Comparison of ENCODE assay signal across 8 mouse cellular contexts in genomic region chr10:76902588-76902987, GRCm38 (mm10). TPM values are rescaled to one million over a fixed set of nuclear protein-coding genes. Genes with fewer than 3 reads are reported as not detected.
DNase-seq lines count a peak whose midpoint lies in the region; ATAC-seq and TF ChIP-seq lines count a peak whose summit lies in the region.

No protein-coding gene starts in this region.

- WGBS in forebrain, embryonic 13.5 days, result 19% methylated on average over 6 of the region's 6 CpGs
- 11% methylated on average over 6 of the region's 6 CpGs for WGBS in hindbrain, embryonic 16.5 days
- 45% methylated on average over 6 of the region's 6 CpGs for WGBS in liver, embryonic 11.5 days

- H3K36me3 ChIP-seq in MEL (ENCODE audit: control insufficient read depth in 1 of 2, insufficient read depth in 2 of 2, low read length in 2 of 2), result peaks cover 0 to 28% of the 10 kb centered on the region in 2 experiments; a peak in 2 of 4 replicates
- no peaks in the 10 kb centered on the region for H3K36me3 ChIP-seq in forebrain, embryonic 13.5 days (ENCODE audit: poor library complexity, severe bottlenecking)
- no peaks in the 10 kb centered on the region for H3K36me3 ChIP-seq in hindbrain, embryonic 16.5 days (ENCODE audit: control insufficient read depth, insufficient read depth, low read length)
- no peaks in the 10 kb centered on the region for H3K36me3 ChIP-seq in liver, embryonic 11.5 days (ENCODE audit: control insufficient read depth, insufficient read depth, low read length)

- H3K27me3 ChIP-seq in MEL (ENCODE audit: control insufficient read depth in 1 of 2, insufficient read depth in 2 of 2, low read length in 2 of 2), result no peaks in the 10 kb centered on the region
- H3K27me3 ChIP-seq in forebrain, embryonic 13.5 days, result no peaks in the 10 kb centered on the region
- no peaks in the 10 kb centered on the region for H3K27me3 ChIP-seq in hindbrain, embryonic 16.5 days (replicated peaks; ENCODE audit: control insufficient read depth, insufficient read depth, low read length)
- no peaks in the 10 kb centered on the region for H3K27me3 ChIP-seq in liver, embryonic 11.5 days (replicated peaks; ENCODE audit: control insufficient read depth, insufficient read depth, low read length)

- TF ChIP-seq RAD21 in MEL (IDR thresholded peaks at IDR 0.05; ENCODE audit: low read depth, low read length), result no peak

- TF ChIP-seq EP300 in MEL (IDR thresholded peaks at IDR 0.05; ENCODE audit: low read depth in 1 of 2, low read length in 2 of 2), result no peak

- no peak overlapping the region for H3K4me2 ChIP-seq in forebrain, embryonic 13.5 days
- H3K4me2 ChIP-seq in hindbrain, embryonic 16.5 days (ENCODE audit: low read length), result no peak overlapping the region
- no peak overlapping the region for H3K4me2 ChIP-seq in liver, embryonic 11.5 days

- peak; percentile 8 for DNase-seq in MEL (ENCODE audit: low read depth, low spot score)
- peak; percentile 73 for DNase-seq in adrenal gland, postnatal 10 days
- peak; percentile 85 for DNase-seq in lung, postnatal 36 days
- DNase-seq in layer of hippocampus, postnatal 36 days, result no peak
- no peak for DNase-seq in liver, embryonic 11.5 days (ENCODE audit: low spot score)

- no peak overlapping the region for H3K9ac ChIP-seq in MEL (ENCODE audit: control insufficient read depth, low read depth, low read length, poor library complexity, severe bottlenecking)
- no peak overlapping the region for H3K9ac ChIP-seq in forebrain, embryonic 13.5 days
- no peak overlapping the region for H3K9ac ChIP-seq in hindbrain, embryonic 16.5 days (ENCODE audit: low read depth, low read length)
- H3K9ac ChIP-seq in liver, embryonic 11.5 days (ENCODE audit: low read depth, low read length), result no peak overlapping the region

- no peak overlapping the region for H3K27ac ChIP-seq in MEL (ENCODE audit: control insufficient read depth, low read depth, low read length)
- peak overlapping the region; percentile 31; the same call in 1 of the 2 replicates for H3K27ac ChIP-seq in forebrain, embryonic 13.5 days
- H3K27ac ChIP-seq in hindbrain, embryonic 16.5 days (ENCODE audit: low read depth, low read length), result no peak overlapping the region
- no peak overlapping the region for H3K27ac ChIP-seq in liver, embryonic 11.5 days (ENCODE audit: low read depth, low read length)

- no peak overlapping the region for H3K4me3 ChIP-seq in MEL (ENCODE audit: control insufficient read depth in 1 of 2, insufficient read depth in 1 of 2, low read depth in 2 of 2, low read length in 2 of 2)
- H3K4me3 ChIP-seq in forebrain, embryonic 13.5 days, result no peak overlapping the region
- no peak overlapping the region for H3K4me3 ChIP-seq in hindbrain, embryonic 16.5 days (ENCODE audit: low read length)
- H3K4me3 ChIP-seq in liver, embryonic 11.5 days (ENCODE audit: low read depth, low read length), result no peak overlapping the region

- no peaks in the 10 kb centered on the region for H3K9me3 ChIP-seq in MEL (replicated peaks; ENCODE audit: insufficient read depth, low read length)
- no peaks in the 10 kb centered on the region for H3K9me3 ChIP-seq in forebrain, embryonic 13.5 days (replicated peaks)
- H3K9me3 ChIP-seq in hindbrain, embryonic 16.5 days (ENCODE audit: control insufficient read depth, low read length), result no peaks in the 10 kb centered on the region
- no peaks in the 10 kb centered on the region for H3K9me3 ChIP-seq in liver, embryonic 11.5 days (ENCODE audit: control insufficient read depth, low read length)

- TF ChIP-seq POLR2A in MEL (IDR thresholded peaks at IDR 0.05; ENCODE audit: control insufficient read depth in 1 of 2, insufficient read depth in 1 of 2, low read depth in 1 of 2, low read length in 2 of 2, poor library complexity in 1 of 2), result no peak

- no peaks in the 10 kb centered on the region for H3K79me2 ChIP-seq in MEL (ENCODE audit: control insufficient read depth, insufficient read depth, low read length, poor library complexity)

- peaks cover 8 to 33% of the 10 kb centered on the region in 2 experiments for H3K4me1 ChIP-seq in MEL (ENCODE audit: control insufficient read depth in 1 of 2, insufficient read depth in 2 of 2, low read length in 2 of 2)
- peaks cover 17% of the 10 kb centered on the region for H3K4me1 ChIP-seq in forebrain, embryonic 13.5 days
- H3K4me1 ChIP-seq in hindbrain, embryonic 16.5 days (ENCODE audit: control insufficient read depth, insufficient read depth, low read depth, low read length), result peaks cover 5% of the 10 kb centered on the region; the same call in 1 of the 2 replicates
- peaks cover 37% of the 10 kb centered on the region for H3K4me1 ChIP-seq in liver, embryonic 11.5 days (replicated peaks; ENCODE audit: control insufficient read depth, insufficient read depth, low read length)

- TF ChIP-seq CTCF in MEL (IDR thresholded peaks at IDR 0.05 in 2 of 3, conservative IDR thresholded peaks at IDR 0.05 in 1 of 3; ENCODE audit: control insufficient read depth in 1 of 3, insufficient read depth in 1 of 3, low read depth in 2 of 3, low read length in 3 of 3, poor library complexity in 1 of 3, severe bottlenecking in 1 of 3), result no peak

- peak; percentile 63; the same call in 1 of the 2 replicates for ATAC-seq in forebrain, embryonic 13.5 days
- peak; percentile 48; the same call in 1 of the 2 replicates for ATAC-seq in hindbrain, embryonic 16.5 days
- ATAC-seq in liver, embryonic 11.5 days (replicated peaks; ENCODE audit: low FRiP score), result no peak
- ATAC-seq in granulocyte monocyte progenitor cell, adult 5-6 weeks (replicated peaks; ENCODE audit: poor library complexity, severe bottlenecking), result no peak

TF ChIP-seq in MEL, 35 proteins besides CTCF, POLR2A, EP300 and RAD21:
- TF ChIP-seq CHD1 (IDR thresholded peaks at IDR 0.05; ENCODE audit: low read depth, low read length) (no peak), E2F4 (IDR thresholded peaks at IDR 0.05; ENCODE audit: borderline replicate concordance, low read depth, low read length) (no peak), USF2 (IDR thresholded peaks at IDR 0.05; ENCODE audit: borderline replicate concordance in 1 of 2, insufficient read depth in 1 of 2, low read depth in 1 of 2, low read length in 2 of 2) (no peak), MYC (IDR thresholded peaks at IDR 0.05; ENCODE audit: low read depth, low read length) (no peak)

RNA-seq across cellular contexts. Expression of gene Pcbp3, which starts 59.1 kb away (rescaled TPM):
- 1.1 and 1.2 TPM in 2 replicates for total RNA-seq in MEL (2012; rRNA removed)
- polyA plus RNA-seq in MEL (2012; ENCODE audit: insufficient read depth in 1 of 2, insufficient read length in 2 of 2, low read depth in 1 of 2, low replicate concordance in 2 of 2, missing spikeins in 1 of 2), result 1 to 10 TPM in 1 of 2 experiments, not detected in 1; 3.3 TPM
- 10 to 100 TPM; 35.4 to 48.2 TPM for total RNA-seq in adrenal gland, postnatal 10 days (2021)
- 49.3 and 52.5 TPM in 2 replicates for polyA plus RNA-seq in forebrain, embryonic 13.5 days (2015; fragmentation: Nextera tagmentation; extraction: Ambion mirVana)
- polyA plus RNA-seq in hindbrain, embryonic 16.5 days (2015; fragmentation: Nextera tagmentation; extraction: Ambion mirVana), result 95.5 and 108 TPM in 2 replicates
- total RNA-seq in layer of hippocampus, postnatal 36 days (2021), result 10 to 100 TPM; 63.0 to 67.1 TPM
- polyA plus RNA-seq in liver, embryonic 11.5 days (2014; fragmentation: Nextera tagmentation; extraction: Ambion mirVana), result 9.6 and 10.7 TPM in 2 replicates
- 15.7 and 16.1 TPM in 2 replicates for total RNA-seq in granulocyte monocyte progenitor cell, adult 5-6 weeks (2014; fragmentation: Nextera tagmentation)
- 4.2 and 9.8 TPM in 2 replicates for total RNA-seq in granulocyte monocyte progenitor cell, adult 5-6 weeks (2017)

Comparison
In these comparisons a context has a peak if more than half of its experiments do, and no peak if none do; other contexts are left out.
1. DNase-seq: peak in MEL (single experiment), adrenal gland, postnatal 10 days (single experiment) and lung, postnatal 36 days (single experiment); none in layer of hippocampus, postnatal 36 days (0 of 2) and liver, embryonic 11.5 days (single experiment).
2. ATAC-seq: peak in forebrain, embryonic 13.5 days (single experiment) and hindbrain, embryonic 16.5 days (single experiment); none in liver, embryonic 11.5 days (single experiment) and granulocyte monocyte progenitor cell, adult 5-6 weeks (single experiment).